Mouse (Mus musculus) thymus, postnatal 0 days (tissue): Measurements from ENCODE around the gene Ccr10. TPM values are rescaled to one million over a fixed set of nuclear protein-coding genes. Genes with fewer than 3 reads are reported as not detected.

Source experiments
- DNase-seq: peaks from one replicate; pipeline ENCODE4 v3.0.0-alpha.2; 2015; ENCODE audit warnings: low spot score
- polyA plus RNA-seq: library from polyadenylated mRNA; unstranded; fragments of >200 nt; fragmentation: Nextera tagmentation; extraction: Ambion mirVana; gene quantifications from 2 replicates; pipeline ENCODE4 v1.2.1, GENCODE M21; 2015

Gene Ccr10
- polyA plus RNA-seq, 1 experiment from 2014 or later, result 1.8 TPM

DNA sequence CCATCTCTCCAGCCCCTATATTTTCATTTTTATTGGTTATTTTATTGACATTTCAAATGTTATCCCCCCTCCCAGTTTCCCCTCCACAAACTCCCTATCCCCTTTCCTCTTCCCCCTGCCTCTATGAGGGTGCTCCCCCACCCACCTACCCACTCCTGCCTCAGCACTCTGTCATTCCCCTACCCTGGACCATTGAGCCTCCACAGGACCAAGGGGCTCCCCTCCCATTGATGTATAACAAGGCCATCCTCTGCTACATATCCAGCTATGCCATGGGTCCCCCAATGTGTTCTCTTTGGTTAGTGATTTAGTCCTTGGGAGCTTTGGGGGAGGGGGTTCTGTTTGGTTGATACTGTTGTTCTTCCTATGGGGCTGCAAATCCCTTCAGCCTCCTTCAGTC, 20.6 kb downstream of the Ccr10 start:
- DNase-seq, result no peak

DNA sequence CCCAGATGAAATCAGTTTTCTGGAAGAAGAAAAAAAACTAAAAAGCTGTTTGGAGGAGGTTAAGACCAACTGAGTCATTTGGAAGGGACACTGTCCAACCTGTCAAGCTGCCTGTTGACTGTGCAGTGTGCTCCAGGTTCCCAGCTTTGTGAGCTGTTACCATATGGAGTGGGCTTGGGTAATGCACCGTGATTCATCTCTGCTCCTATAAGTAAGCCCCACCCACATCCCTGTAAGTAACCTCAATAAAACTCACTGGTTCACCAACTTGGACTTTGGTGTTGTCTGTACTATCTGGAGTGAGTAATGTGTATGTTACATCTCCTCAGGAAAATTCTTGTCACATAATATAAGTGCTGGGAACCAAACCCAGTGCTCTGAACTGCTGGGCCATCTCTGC, 22.4 kb downstream of the Ccr10 start:
- no peak for DNase-seq

DNA sequence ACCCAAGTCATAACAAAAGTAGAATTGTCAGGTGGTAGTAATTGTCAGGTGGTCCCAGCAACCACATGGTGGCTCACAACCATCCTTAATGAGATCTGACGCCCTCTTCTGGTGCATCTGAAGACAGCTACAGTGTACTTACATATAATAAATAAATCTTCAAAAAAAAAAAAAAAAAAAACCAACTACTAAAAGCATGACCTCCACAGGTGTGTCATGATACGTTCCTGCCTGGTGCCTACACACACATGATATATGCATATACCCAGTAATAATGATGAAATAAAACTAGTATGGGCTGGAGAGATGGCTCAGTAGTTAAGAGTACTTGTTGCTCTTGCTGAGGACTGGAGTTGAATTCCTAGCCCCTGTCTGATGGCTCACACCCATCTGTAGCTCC, 24.2 kb downstream of the Ccr10 start:
- DNase-seq, result no peak

DNA sequence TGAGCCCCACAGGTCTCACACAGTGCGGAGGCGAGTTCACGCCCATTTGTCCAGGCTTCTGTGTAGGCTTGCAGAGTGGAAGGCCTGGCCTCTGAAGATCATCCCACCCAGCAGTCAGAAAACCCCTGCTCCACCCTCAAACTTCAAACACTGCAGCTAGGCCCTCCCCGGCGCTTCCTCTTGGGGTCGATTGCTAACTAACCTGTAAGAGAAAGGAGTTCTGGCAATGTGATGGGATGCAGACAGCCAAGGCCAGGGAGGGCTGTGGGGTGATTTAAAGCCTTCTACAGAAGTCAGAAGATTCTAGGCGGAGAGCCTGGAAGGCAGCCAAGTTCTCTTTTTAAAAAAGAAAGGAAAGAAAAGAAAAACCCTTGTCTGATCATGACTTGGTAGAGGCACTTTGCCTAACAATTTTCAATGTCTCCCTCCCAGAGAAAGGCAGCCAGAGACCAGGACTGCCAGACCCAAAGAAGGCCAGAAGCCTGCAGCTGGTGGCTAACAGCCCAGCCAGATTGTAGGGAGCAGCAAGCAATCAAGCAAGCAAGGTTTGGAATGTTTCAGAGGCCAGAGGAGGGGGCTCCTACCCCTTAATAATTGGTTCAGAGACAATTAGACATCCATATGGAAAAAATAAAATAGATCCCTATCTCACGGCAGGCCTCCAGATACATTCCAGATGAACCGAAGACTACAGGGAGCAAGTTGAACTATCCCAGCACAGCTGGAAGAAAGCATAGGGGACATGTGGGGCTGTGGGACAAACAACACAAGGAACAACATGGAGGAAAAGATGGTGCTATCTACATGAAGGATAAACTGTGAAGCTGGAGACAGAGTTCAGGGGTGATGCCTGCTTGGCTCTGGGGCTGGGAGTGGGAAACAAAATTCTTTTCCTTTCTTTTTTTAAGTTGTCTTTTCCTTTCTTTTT, 25.8 kb downstream of the Ccr10 start:
- no peak for DNase-seq

DNA sequence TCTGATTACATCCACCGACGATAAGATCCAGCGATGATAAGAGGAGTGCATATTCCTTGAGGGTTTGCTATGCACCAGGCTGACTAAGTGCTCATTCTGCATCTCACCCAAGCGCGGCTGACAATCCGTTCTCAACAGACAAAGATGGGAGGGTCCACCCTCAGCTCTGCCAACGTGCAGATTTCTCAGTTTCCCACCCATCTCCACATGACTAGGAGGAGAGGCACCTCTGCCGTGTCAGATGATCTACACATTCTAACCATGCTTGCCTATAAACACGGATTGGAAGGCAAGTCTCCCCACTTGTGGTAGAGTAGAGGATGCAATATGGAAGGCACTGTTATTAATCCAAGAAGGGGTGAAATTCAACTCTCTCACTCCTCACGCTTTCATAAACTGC, 26.5 kb downstream of the Ccr10 start:
- no peak for DNase-seq

DNA sequence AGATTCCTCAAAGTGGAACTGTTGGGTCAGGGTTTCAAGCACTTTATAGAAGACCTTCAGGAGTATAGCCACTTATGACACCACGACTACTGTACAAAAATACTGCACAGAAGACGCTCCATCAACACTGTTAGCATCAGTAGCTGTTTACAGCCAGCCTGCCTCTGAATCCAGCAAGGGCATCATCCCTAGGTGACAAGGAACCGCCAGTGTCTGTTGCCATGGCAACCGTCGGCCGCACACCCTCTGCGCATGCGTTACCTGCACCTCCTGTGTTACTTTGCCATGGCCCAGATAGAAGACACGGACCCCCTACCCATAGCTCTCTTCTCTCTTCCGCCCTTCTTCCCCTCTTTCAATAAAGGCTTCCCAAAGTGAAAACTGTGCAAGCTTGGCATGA, 28.9 kb downstream of the Ccr10 start:
- DNase-seq, result peak; percentile 56

DNA sequence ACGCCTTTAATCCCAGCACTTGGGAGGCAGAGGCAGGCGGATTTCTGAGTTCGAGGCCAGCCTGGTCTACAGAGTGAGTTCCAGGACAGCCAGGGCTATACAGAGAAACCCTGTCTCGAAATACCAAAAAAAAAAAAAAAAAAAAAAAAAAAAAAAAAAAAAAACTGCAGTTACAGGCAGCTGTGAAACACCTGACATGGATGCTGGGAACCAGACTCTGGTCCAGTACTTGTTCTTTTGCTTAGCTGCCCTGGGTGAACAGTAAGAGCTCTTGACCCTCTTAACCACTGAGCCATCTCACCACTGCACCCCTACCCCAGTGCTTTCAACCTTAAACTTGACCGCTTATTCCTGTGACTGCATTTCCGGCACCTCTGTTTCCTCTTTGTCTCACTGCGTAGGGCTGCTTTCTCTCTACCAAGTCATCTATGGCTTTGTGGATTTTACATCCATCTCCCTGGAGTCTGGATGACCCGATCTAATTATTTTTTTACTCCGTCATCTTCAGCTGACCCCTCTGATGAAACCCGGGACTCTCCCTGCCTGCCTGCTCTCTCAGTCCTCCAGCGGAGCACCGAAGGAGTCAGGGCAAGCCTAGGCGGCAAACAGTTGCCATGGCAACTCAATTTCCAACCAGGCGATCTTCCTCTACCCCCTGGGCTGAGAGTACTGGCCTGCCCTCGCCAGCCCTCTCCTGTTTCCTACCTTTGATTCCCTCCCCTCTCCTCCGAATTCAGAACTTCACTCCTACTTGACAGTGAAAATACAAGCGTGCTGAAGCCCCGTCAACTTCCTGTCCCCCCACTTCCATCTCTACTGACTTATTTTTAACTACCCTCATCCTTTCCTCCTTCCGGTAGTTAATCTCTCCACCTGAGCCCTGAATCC, 31.7 kb downstream of the Ccr10 start:
- peak; percentile 67 for DNase-seq

DNA sequence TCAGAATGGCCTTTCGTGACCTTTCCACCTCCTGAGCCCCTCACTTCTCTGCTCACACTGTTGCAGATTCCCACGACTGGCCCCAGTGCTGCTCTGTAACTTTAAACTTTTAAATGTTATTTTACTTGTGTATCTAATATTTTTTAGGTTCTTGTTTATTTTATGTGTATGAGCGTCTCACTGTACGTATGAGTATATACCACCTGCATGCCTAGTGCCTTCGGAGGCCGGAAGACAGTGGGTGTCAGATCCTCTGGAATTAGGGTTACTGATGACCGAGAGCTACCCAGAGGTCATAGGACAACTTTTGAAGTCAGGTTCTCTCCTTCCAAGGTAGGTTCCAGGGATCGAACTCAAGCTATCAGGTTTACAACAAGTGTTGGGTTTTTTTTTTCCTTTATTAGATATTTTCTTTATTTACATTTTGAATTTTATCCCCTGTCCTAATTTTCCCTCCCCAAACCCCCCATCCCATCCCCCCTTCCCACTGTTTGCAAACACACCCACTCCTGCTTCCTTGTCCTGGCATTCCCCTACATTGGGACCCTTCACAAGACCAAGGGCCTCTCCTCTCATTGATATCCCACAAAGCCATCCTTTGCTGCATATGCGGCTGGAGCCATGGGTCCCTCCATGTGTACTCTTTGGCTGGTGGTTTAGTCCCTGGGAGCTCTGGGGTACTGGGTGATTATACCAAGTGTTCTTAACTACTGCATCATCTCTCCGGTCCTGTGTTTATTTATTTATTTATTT, 32.9 kb downstream of the Ccr10 start:
- DNase-seq, result no peak

DNA sequence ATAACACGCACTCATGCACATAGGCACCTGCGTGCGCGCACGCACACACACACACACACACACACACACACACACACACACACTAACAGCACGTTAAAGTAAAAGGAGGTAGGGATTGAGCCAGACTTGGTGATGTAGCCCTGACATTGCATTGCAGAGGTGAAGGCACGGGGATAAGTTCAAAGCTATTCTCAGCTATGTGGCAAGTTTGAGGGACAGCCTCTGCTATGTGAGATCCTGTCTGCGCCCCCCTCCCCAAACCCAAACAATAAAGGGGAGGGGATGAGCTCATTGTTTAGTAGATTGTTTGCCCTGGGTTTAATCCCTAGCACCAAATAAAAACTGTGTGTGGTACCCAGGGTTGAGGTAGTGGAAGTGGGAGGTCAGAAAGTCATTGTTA, 34.2 kb downstream of the Ccr10 start:
- no peak for DNase-seq

DNA sequence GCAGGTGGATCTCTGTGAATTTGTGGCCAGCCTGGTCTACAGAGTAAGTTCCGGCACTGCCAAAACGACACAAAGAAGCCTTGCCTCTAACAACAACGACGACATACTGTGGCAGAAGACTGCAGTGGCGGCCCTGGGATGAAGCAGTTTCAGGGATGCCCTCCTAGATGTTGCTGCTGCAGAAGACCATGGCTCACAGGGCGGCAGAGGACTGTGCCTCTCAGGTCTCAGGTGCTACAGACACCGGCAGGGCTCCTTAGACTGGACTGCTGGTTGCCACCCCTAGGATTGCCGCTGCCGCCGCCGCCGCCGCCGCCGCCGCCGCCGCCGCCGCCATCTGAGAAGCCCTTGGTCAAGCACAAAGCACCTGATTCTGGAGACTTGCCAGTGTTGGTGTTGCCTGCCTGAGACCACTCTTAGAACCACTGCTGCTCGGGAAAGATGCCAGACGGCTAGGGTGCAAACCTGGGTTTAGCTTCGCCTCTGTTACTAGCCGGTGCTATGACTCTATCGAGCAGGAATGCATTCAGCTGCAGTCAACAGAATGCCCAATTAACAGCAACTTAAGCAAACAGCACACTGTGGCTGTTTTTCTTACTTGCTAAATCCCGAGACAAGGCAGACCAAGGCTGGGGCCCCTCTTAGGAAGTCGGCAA, 35.0 kb downstream of the Ccr10 start:
- DNase-seq, result no peak

DNA sequence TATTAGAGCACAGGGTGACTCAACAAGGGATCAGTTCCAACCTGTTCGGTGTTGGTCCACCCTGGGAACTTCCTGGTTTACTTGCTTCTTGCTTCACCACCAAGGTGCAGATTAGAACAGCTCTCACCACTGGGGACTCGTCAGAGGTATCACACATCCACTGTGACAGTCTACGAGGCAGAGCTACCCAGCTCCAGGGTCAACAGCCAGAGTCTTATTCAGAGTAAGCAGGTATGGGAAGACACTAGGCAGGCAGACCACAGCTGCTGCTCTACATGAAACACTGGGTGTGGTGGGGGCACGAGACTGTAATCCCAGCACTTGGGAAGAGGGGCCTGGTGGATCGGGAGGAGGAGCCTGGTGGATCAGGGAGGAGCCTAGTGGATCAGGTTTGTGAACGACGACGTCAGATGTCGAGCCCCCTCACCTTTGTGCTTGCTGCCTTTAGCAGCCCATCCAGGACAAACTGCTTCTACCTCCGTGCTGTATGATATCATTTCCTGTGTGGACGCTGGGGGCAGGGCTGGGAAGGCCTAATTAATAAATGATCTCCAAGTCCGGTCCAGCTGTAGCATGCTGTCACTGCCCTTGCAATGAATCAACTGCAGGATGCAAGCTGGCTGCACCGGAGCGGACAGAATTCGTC, 36.6 kb downstream of the Ccr10 start:
- DNase-seq, result no peak

DNA sequence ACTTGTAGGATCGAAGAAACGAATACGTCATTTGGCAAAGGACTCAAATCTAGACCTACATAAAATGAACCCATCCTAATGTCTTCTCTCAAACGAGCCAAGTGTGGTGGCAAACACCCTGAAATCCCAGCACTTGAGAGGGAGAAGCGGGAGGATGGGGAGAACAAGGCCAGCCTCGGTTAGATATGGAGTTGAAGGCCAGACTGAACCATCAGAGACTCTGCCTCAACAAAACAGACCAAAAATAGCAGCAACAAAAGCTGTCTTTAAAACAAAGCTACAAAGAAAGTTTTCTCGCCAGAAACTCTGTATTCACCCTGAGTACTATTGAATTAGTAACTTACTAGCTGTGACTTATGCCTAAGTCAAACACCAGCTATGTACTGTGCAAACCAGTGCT, 38.2 kb downstream of the Ccr10 start:
- DNase-seq, result no peak

DNA sequence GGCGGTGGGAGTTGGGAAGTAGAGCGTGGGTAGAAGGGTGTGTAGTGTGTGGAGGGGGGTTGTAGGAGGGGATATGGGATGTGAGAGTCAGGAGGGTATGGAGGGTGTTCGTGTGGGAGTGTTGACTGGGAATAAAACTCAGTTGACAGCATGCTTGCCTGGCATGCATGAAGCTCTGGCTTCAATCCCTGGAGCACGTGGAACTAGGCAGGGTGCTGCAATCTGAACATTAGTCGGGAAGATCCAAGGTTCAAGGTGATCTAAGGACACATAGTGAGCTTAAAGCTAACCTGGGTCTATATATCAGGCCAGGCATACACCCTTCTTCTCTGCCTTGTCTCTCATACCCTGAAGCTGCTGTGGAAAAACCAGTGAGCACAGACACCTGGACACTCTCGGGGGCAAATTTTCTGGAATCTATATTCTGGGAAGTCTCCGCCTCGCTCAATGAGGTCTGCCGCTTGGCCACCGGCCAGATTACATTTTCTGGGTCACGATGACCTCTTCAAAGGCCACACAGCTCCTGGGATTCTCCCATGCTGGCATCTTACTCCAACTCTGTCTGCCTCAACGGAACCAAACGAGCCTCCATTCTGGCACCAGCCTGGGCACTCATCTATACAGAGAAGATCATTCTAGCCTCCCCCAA, 40.9 kb downstream of the Ccr10 start:
- no peak for DNase-seq

DNA sequence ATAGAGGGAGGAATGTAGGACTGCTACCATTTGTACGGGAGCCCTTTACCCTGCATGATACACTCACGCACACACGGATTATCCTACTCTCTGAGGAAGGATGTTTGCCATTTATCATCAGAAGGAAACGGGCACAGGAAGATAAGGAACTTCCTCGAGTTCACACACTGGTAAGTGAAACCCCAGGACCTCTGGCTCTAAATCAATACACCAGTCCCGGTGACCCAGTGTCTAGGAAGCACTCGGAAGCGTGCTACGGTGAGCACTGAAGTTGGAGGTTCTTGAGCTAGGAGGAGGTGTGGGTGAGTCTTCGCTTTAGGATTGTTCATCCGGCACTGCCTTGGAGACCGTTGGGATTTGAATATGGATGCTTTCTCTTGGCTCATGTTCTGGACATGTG, 42.2 kb downstream of the Ccr10 start:
- DNase-seq, result no peak

DNA sequence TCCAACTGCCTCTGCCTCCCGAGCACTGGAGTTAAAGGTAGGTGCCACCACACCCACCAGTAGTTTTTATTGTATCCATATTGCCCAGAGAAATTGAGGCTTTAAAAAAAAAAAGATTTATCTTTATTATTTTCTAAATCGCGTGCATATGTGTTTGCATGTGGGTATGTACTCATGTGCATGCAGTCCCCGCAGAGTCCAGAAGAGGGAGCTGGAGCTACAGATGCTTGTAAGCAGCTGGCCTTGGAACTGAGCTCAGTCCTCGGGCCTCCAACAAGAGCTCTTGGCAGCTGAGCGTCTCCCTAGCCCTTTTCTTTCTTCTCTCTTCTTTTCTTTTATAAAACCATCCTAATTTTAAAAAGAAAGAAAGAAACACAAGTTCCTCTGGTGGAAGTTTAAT, 43.5 kb downstream of the Ccr10 start:
- peak; percentile 42 for DNase-seq

DNA sequence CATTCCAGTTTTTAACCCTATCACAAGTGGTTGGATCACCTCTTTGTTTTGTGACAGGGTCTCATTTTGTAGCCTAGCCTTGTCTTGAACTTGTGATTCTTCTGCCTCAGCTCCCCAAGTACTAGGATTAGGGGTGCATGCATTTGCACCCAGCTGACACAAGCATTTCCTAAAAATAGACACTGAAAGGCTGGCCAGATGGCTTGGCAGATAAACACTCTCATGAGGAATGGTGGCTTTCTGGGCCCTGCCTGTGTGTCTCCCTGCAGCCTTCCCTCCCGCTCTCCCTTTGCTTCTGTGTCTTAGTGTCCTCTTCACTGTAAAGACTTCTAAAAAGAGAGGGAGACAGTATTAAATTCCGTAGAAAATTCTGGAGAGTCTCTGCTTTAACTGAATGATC, 44.1 kb downstream of the Ccr10 start:
- DNase-seq, result no peak

DNA sequence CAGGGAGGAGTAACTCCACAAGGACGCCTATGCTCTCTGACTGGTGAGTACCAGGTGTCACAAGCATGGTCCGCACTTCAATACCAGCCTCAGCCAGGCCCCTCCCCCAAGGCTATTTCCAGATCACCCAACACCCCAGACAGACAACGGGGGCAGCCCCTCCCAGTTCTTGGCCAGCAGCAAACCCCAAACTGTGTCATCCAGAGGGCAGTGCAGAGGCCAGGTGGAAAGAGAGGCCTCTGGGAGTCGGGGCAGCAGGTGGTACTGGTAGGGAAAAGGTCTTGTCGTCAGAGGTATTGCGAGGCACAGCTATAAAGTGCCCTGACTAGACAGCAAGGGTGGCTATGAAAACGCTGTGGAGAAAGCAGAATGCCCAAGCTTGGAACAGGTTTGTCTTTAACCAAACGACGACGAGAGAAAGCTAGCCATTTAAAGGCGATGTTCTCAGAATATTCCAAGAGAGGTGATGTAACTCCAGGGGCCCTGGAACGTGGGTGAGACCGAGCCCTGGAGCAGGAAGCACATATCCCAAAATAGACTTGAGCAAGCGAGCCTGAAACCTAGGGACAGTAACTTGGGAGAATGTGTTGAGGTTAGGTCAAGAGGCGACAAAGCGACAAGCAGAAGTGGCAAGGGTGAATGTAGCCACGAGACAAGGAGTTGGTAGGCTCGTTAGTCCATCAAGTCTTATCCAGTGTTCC, 45.0 kb downstream of the Ccr10 start:
- no peak for DNase-seq

DNA sequence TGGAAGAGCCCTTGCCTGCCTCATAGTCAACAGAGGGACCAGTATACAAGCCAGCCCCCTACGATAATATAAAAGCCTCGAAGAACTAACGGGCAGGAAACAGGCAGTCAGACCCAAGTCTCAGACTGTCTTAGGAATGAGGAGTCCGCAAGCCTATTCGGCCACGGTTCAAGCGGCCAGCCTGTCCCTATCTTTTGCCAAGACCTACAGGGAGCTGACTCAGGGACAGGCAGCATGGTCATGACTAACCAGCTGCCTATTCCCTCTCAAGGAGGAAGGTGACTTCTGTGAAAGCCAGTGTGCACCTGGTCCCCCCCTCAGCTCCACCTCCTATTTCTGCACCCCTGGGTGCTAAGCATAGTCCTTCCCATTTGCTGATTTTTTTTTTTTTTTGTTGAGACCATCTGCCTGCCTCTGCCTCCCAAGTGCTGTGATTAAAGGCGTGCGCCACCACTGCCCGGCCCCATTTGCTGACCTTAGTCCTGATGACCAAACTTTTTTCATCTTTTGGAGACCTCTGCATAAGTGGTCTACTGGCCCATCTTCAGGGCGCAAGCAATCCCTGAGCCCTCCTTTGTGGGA, 46.2 kb downstream of the Ccr10 start:
- DNase-seq, result no peak

DNA sequence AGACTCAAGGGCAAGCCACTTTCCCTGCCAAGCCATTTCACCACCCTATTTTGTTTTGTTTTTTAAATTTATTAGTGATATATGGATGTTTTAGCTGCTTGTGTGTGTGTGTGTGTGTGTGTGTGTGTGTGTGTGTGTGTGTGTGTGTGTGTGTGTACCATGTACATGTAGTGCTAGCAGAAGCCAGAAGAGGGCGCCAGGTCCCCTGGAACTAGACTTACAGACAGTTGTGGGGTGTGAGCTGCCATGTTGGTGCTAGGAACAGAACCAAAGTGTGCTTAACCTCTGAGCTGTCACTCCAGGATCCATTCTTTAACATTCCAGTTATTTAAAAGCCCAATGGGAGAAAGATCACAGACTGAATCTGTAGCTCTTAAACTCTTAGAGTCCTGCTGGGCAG, 48.2 kb downstream of the Ccr10 start:
- DNase-seq, result no peak
